Mouse (Mus musculus) adrenal gland, postnatal 10 days (tissue): ENCODE results near the gene Rnf126. TPM values are rescaled to one million over a fixed set of nuclear protein-coding genes. Genes with fewer than 3 reads are reported as not detected.

ENCODE experiments used
- DNase-seq: peaks from one replicate; pipeline ENCODE4 v3.0.0; 2021; ENCODE audit warnings: mixed read lengths
- total RNA-seq, 2 experiments: library from RNA; stranded (reverse); gene quantifications; 2 replicates each; pipeline ENCODE4 v1.2.3; 2021

Rnf126 gene
- total RNA-seq, 2 experiments from 2014 or later = 50.8 to 55.1 TPM

- no peak for DNase-seq
Observed at GRCm38 (mm10) chr10:79733847-79734246, 32.9 kb downstream of the Rnf126 start.

GRCm38 (mm10) chr10:79732500-79732899 lies 34.3 kb downstream of the Rnf126 start:
- peak; percentile 60 for DNase-seq

- no peak for DNase-seq
Observed at GRCm38 (mm10) chr10:79729357-79729965, 37.3 kb downstream of the Rnf126 start.

- no peak for DNase-seq
Observed at GRCm38 (mm10) chr10:79728323-79729249, 38.2 kb downstream of the Rnf126 start.

- peak; percentile 81 for DNase-seq
Observed at GRCm38 (mm10) chr10:79726090-79726489, 40.7 kb downstream of the Rnf126 start.

- DNase-seq = no peak
Observed at GRCm38 (mm10) chr10:79723692-79724091, 43.1 kb downstream of the Rnf126 start.

GRCm38 (mm10) chr10:79723047-79723446 lies 43.7 kb downstream of the Rnf126 start:
- no peak for DNase-seq

- DNase-seq = no peak
Observed at GRCm38 (mm10) chr10:79721089-79721488, 45.7 kb downstream of the Rnf126 start.

- DNase-seq = peak; percentile 90
Observed at GRCm38 (mm10) chr10:79717640-79718357, 49.0 kb downstream of the Rnf126 start.

- no peak for DNase-seq
Observed at GRCm38 (mm10) chr10:79716988-79717355, 49.8 kb downstream of the Rnf126 start.

GRCm38 (mm10) chr10:79716254-79716987 lies 50.3 kb downstream of the Rnf126 start, which contains the start of gene Hcn2:
Hcn2 (plus strand) TSS chr10:79716634.
- DNase-seq = no peak

GRCm38 (mm10) chr10:79714996-79715395 lies 51.8 kb downstream of the Rnf126 start:
- no peak for DNase-seq

GRCm38 (mm10) chr10:79713163-79713562 lies 53.6 kb downstream of the Rnf126 start:
- no peak for DNase-seq

GRCm38 (mm10) chr10:79712499-79713126 lies 54.1 kb downstream of the Rnf126 start:
- peak; percentile 90 for DNase-seq

- DNase-seq = no peak
Observed at GRCm38 (mm10) chr10:79712029-79712428, 54.7 kb downstream of the Rnf126 start.

GRCm38 (mm10) chr10:79709307-79709706 lies 57.4 kb downstream of the Rnf126 start:
- DNase-seq = no peak

GRCm38 (mm10) chr10:79708668-79709067 lies 58.1 kb downstream of the Rnf126 start:
- DNase-seq = no peak
